In the genomic region with DNA sequence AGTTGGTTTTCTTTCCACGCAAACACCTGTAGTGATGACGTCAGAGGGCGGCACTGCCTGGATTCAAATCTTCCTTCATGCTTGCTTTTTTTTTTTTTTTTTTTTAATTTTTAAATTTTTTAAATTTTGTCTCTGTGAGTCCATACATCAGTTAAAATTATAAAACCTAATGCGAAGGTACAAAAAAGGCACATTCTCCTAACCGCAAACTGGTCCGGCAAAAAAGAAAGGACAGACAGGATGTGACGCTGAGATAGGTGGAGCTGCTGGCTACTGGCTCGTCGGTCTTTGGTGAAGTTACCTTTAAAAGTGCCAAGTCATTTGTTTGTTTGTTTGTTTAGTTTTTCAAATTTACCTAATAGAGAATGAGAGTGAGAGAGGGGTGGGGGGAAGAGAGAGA, we compare ENCODE assay signal across 25 mouse cellular contexts. TPM values are rescaled to one million over a fixed set of nuclear protein-coding genes. Genes with fewer than 3 reads are reported as not detected.
DNase-seq lines count a peak whose midpoint lies in the region; ATAC-seq lines count a peak whose summit lies in the region.
"Had no signal": no experiment of that assay in that cellular context is flagged by ENCODE, and none has a peak within 500 bp of the region (broad histone marks: within the 10 kb centered on the region; RNA-seq: fewer than 3 reads in every experiment).

No protein-coding gene starts in this region.

- intact Hi-C loops in heart, postnatal 36 days (cut with DNase I): no loop called here

- H3K27me3 ChIP-seq in forebrain, embryonic 13.5 days: 0 out of 2 replicates have a peak, but pooled peaks cover 2% of the 10 kb centered on the region
- H3K27me3 ChIP-seq: CH12.LX; forebrain, embryonic 15.5 days; heart, embryonic 13.5 days; hindbrain, embryonic 12.5 days; hindbrain, embryonic 15.5 days had no signal

- no peaks in the 10 kb centered on the region for H3K36me3 ChIP-seq in forebrain, embryonic 13.5 days (ENCODE audit: poor library complexity, severe bottlenecking)
- H3K36me3 ChIP-seq: forebrain, embryonic 15.5 days had no signal

- peak; percentile 30 for DNase-seq in heart, adult 11 months
- DNase-seq in heart, postnatal 36 days: no peak
- DNase-seq in CD4-positive, CD25-positive, alpha-beta regulatory T cell, adult 2 months (ENCODE audit: low read depth, low spot score): peak; percentile 47
- DNase-seq in adrenal gland, adult (ENCODE audit: inconsistent age in 2 of 2, low spot score in 1 of 2): no peak
- DNase-seq in spleen, postnatal 4 days (ENCODE audit: low spot score in 2 of 2): no peak
- DNase-seq: adrenal gland, postnatal 10 days; adrenal gland, postnatal 36 days; B cell, adult 2 months; cerebellum, adult 18-20 months; cerebellum, adult 9-10 months; cerebellum, postnatal 14 days; gastrocnemius, postnatal 25 days; heart, adult 2 months; heart, postnatal 14 days; kidney, adult 11 months had no signal

- H3K9me3 ChIP-seq in forebrain, embryonic 13.5 days (replicated peaks): no peaks in the 10 kb centered on the region
- H3K9me3 ChIP-seq: forebrain, embryonic 15.5 days; G1E; heart, embryonic 10.5 days; heart, embryonic 13.5 days; hindbrain, embryonic 12.5 days; hindbrain, embryonic 15.5 days had no signal

- peak; percentile 33 for ATAC-seq in activated CD4-positive, CD25-positive, alpha-beta regulatory T cell, adult 4 months
- no peak for ATAC-seq in forebrain, embryonic 13.5 days
- ATAC-seq: forebrain, embryonic 15.5 days had no signal

- H3K4me2 ChIP-seq in forebrain, embryonic 13.5 days: no peak overlapping the region
- H3K4me2 ChIP-seq: forebrain, embryonic 15.5 days; heart, embryonic 13.5 days; hindbrain, embryonic 12.5 days; hindbrain, embryonic 15.5 days had no signal

- no peak overlapping the region for H3K4me3 ChIP-seq in forebrain, embryonic 13.5 days
- H3K4me3 ChIP-seq: forebrain, embryonic 15.5 days; heart, adult 2 months; heart, embryonic 10.5 days; heart, embryonic 13.5 days; hindbrain, embryonic 12.5 days; hindbrain, embryonic 15.5 days had no signal

- H3K27ac ChIP-seq in forebrain, embryonic 13.5 days: no peak overlapping the region
- H3K27ac ChIP-seq: forebrain, embryonic 15.5 days; heart, adult 2 months; heart, embryonic 10.5 days; heart, embryonic 13.5 days; hindbrain, embryonic 12.5 days; hindbrain, embryonic 15.5 days had no signal

- no peak overlapping the region for H3K9ac ChIP-seq in forebrain, embryonic 13.5 days
- H3K9ac ChIP-seq: forebrain, embryonic 15.5 days; heart, embryonic 13.5 days; hindbrain, embryonic 12.5 days; hindbrain, embryonic 15.5 days had no signal

- no peaks in the 10 kb centered on the region for H3K4me1 ChIP-seq in forebrain, embryonic 13.5 days
- H3K4me1 ChIP-seq: forebrain, embryonic 15.5 days; hindbrain, embryonic 12.5 days; hindbrain, embryonic 15.5 days had no signal

- WGBS in forebrain, embryonic 13.5 days: 95% methylated on average over 9 of the region's 9 CpGs

RNA-seq across cellular contexts. Expression of gene Itgb6, which starts 28.8 kb away (rescaled TPM):
- total RNA-seq in heart, postnatal 36 days (2021): 10 to 100 TPM; 15.2 to 16.7 TPM
- polyA plus RNA-seq in activated CD4-positive, CD25-positive, alpha-beta regulatory T cell, adult 4 months (2017; shearing (Covaris generic)): under 1 TPM; 0.09 to 0.31 TPM
- not detected in 2 replicates for polyA plus RNA-seq in forebrain, embryonic 13.5 days (2015; fragmentation: Nextera tagmentation; extraction: Ambion mirVana)
- total RNA-seq: adrenal gland, postnatal 36 days; CH12.LX; hematopoietic stem cell, adult 5-6 weeks had no signal
- polyA plus RNA-seq: forebrain, embryonic 15.5 days; G1E; hindbrain, embryonic 15.5 days had no signal

Comparison
In these comparisons a context has a peak if more than half of its experiments do, and no peak if none do; other contexts are left out.
1. DNase-seq: peak in heart, adult 11 months (single experiment) and CD4-positive, CD25-positive, alpha-beta regulatory T cell, adult 2 months (single experiment); none in heart, postnatal 36 days (0 of 2), adrenal gland, adult (0 of 2) and spleen, postnatal 4 days (0 of 2).